Mouse (Mus musculus) lung, postnatal 0 days (tissue): ENCODE measurements around the gene Fyttd1. TPM values are rescaled to one million over a fixed set of nuclear protein-coding genes. Genes with fewer than 3 reads are reported as not detected.
"Not testable (repeated sequence)": the region's sequence is repeated elsewhere in the genome, so short reads cannot be mapped to it uniquely, and the experiment has no call there.

Experiments used
- ATAC-seq: fragments of 200-750 bp; cut with Nextera tagmentation; 2 replicates; pipeline ENCODE4 v1.8.0; 2017; ENCODE audit warnings: moderate library complexity
- DNase-seq: peaks from one replicate; pipeline ENCODE4 v3.0.0-alpha.2; 2016; ENCODE audit warnings: low spot score
- H3K27ac ChIP-seq: fragments of 300-500 bp; sonication (generic); 2 replicates; pipeline ENCODE4 v1.5.1; 2014; ENCODE audit warnings: antibody characterized with exemption, mild to moderate bottlenecking, low read length, mixed read lengths
- H3K27me3 ChIP-seq: fragments of 300-500 bp; sonication (generic); replicated peaks from 2 replicates; pipeline ENCODE4 v1.6.1; 2014; ENCODE audit warnings: low read length, mixed read lengths; ENCODE audit not compliant: insufficient read depth
- H3K36me3 ChIP-seq: fragments of 300-500 bp; sonication (generic); 2 replicates; pipeline ENCODE4 v1.6.1; 2014; ENCODE audit warnings: low read length, mixed read lengths; ENCODE audit not compliant: insufficient read depth
- H3K4me1 ChIP-seq: fragments of 300-500 bp; sonication (generic); 2 replicates; pipeline ENCODE4 v1.6.1; 2014; ENCODE audit warnings: antibody characterized with exemption, low read depth, low read length, mixed read lengths; ENCODE audit not compliant: insufficient read depth
- H3K4me2 ChIP-seq: fragments of 300-500 bp; sonication (generic); replicated peaks from 2 replicates; pipeline ENCODE4 v1.6.1; 2014; ENCODE audit warnings: low read depth, mild to moderate bottlenecking, low read length, moderate library complexity, mixed read lengths
- H3K4me3 ChIP-seq: fragments of 300-500 bp; sonication (generic); 2 replicates; pipeline ENCODE4 v1.5.1; 2014; ENCODE audit warnings: low read depth, low read length
- H3K9ac ChIP-seq: fragments of 300-500 bp; sonication (generic); replicated peaks from 2 replicates; pipeline ENCODE4 v1.6.1; 2014; ENCODE audit warnings: low read depth, mild to moderate bottlenecking
- H3K9me3 ChIP-seq: fragments of 300-500 bp; sonication (generic); 2 replicates; pipeline ENCODE4 v1.6.1; 2016; ENCODE audit warnings: low read length, mixed read lengths
- CTCF ChIP-seq: IDR thresholded peaks from 2 replicates; pipeline ENCODE4 v1.5.1; 2016; ENCODE audit warnings: antibody characterized with exemption, mild to moderate bottlenecking
- EP300 ChIP-seq: IDR thresholded peaks from 2 replicates; pipeline ENCODE4 v1.6.1; 2016; ENCODE audit warnings: antibody characterized with exemption, mild to moderate bottlenecking, control low read depth
- WGBS: fragments of 180-500 bp; shearing (Covaris S2); extraction: QIAGEN DNeasy Blood & Tissue Kit; methylation state at CpG from one replicate; pipeline ENCODE4 v1.1.7; 2014; 5-methylcytosine and 5-hydroxymethylcytosine counted together
- polyA plus RNA-seq: library from polyadenylated mRNA; unstranded; fragments of >200 nt; fragmentation: Nextera tagmentation; extraction: Ambion mirVana; gene quantifications from 2 replicates; pipeline ENCODE4 v1.2.1, GENCODE M21; 2015

Gene Fyttd1
- polyA plus RNA-seq, 1 experiment from 2014 or later: 63.5 TPM

DNA sequence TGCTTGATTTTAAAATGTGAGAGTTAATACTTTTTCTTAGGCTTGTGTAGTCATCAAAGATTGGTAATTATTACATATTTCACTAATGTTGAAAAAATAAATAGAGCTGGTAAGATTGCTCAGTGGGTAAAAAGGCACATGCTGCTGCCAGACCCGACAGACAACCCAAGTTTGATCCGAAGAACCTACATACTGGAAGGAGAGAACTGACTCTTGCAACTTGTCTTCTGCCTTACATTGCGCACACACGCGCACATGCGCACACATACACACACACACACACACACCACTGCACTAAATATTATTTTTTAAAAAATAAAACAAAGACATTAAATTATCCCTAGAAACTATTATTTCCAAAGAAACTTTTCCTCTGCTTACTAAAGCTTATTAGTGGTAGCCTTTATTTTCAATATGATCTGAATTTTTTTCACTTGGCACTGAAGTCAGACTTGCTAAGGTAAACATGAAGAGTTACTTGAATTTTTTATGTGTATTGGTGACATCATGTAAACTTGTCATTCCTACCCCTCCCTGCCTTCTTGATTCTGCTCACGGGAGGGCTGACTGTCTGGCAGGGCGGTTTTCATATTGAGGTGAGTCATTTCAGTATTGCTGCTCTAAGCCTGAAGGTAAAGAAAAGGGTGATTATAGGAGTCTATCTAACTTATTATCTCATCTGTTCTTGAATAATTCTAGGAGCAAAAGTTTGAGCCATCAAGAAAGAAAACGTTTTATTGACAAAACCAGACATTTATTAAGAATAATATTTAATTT, 38.2 kb downstream of the Fyttd1 start:
- Histone ChIP-seq H3K36me3 (no peaks in the 10 kb centered on the region), H3K4me2 (peak overlapping the region; percentile 68; the same call in 1 of the 2 replicates), H3K27me3 (no peaks in the 10 kb centered on the region), H3K9ac (no peak overlapping the region), H3K4me3 (peak overlapping the region; percentile 94; the same call in 1 of the 2 replicates), H3K4me1 (no peaks in the 10 kb centered on the region; the same call in 1 of the 2 replicates), H3K27ac (no peak overlapping the region), H3K9me3 (no peaks in the 10 kb centered on the region)
- WGBS: 58% methylated on average over 9 of the region's 9 CpGs
- ATAC-seq (no peak), DNase-seq (no peak)
- TF ChIP-seq EP300: no peak
- no peak for TF ChIP-seq CTCF

DNA sequence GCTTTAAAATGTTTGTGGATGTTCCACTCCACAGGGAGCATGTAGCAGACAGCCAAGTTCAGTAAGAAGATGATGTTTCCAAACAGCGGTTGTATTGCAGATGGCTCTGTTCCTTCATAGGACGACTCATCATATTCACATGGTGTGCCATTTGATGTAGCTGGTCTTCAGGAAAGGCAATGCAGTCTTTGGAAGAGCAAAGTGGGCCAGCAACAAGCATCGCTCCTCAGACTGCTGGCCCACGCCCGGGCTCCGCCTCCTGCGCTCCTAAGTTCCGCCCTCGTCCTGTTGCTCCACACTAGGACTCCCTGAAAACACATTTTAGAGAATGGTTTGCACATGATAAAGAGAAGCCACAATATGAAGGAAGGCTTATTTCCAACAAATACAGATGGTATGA, 49.3 kb downstream of the Fyttd1 start:
- not testable (repeated sequence) for H3K4me2 ChIP-seq, H3K27me3 ChIP-seq, H3K9ac ChIP-seq, H3K4me3 ChIP-seq, H3K9me3 ChIP-seq, ATAC-seq, DNase-seq, H3K27ac ChIP-seq, H3K36me3 ChIP-seq, H3K4me1 ChIP-seq
- 89% methylated on average over 9 of the region's 9 CpGs for WGBS

DNA sequence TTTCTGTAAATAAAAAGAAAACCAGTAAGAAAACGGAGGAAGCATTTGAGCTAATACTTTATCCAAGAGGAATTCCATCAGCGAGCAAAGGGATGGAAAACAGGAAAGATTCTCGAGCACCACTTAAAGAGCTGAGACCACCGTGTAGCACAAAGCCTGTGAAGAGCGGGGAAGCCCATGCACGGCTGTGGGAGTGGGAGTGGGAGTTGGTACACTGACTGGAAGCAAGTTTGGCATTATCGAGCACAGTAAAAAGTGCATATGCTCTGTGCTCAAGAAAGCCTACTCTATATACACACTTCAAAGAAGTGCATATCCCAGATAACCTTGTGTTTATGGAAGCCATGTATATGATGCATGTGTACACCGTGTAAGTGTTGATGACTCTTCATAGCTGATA, 49.7 kb downstream of the Fyttd1 start:
- TF ChIP-seq CTCF: no peak
- no peak for TF ChIP-seq EP300
- H3K9me3 ChIP-seq: no peaks in the 10 kb centered on the region
- no peaks in the 10 kb centered on the region for H3K27me3 ChIP-seq
- H3K4me3 ChIP-seq: no peak overlapping the region
- H3K9ac ChIP-seq: no peak overlapping the region
- H3K36me3 ChIP-seq: no peaks in the 10 kb centered on the region
- H3K4me1 ChIP-seq: no peaks in the 10 kb centered on the region
- 82% methylated on average over 8 of the region's 8 CpGs for WGBS
- DNase-seq (no peak), ATAC-seq (no peak)
- H3K4me2 ChIP-seq: no peak overlapping the region
- H3K27ac ChIP-seq: no peak overlapping the region

DNA sequence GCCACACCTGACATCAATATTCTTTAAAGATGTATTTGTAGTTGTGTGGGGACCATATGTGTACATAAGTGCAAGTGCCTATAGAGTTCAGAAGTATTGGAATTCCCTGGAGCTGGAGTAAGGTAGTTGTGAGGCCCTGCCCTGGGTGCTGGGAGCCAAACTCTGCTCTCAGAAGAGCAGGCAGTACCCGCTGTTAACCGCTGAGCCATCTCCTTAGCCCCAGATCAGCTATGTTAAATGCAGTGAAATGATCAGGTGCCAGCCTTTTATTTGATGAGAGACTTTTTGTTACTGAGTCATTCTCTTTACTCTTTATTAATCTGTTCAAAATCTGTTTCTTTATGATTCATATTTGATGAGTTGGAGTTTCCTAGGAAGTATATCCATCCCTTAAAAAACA, 52.6 kb downstream of the Fyttd1 start:
- no peak overlapping the region for H3K9ac ChIP-seq
- no peak overlapping the region for H3K4me2 ChIP-seq
- H3K9me3 ChIP-seq: no peaks in the 10 kb centered on the region
- WGBS: 33% methylated on average over 2 of the region's 2 CpGs
- H3K4me1 ChIP-seq: no peaks in the 10 kb centered on the region
- H3K27ac ChIP-seq: no peak overlapping the region
- ATAC-seq: no peak
- TF ChIP-seq CTCF: no peak
- no peak for TF ChIP-seq EP300
- no peaks in the 10 kb centered on the region for H3K27me3 ChIP-seq
- H3K36me3 ChIP-seq: no peaks in the 10 kb centered on the region
- no peak overlapping the region for H3K4me3 ChIP-seq
- DNase-seq: no peak

DNA sequence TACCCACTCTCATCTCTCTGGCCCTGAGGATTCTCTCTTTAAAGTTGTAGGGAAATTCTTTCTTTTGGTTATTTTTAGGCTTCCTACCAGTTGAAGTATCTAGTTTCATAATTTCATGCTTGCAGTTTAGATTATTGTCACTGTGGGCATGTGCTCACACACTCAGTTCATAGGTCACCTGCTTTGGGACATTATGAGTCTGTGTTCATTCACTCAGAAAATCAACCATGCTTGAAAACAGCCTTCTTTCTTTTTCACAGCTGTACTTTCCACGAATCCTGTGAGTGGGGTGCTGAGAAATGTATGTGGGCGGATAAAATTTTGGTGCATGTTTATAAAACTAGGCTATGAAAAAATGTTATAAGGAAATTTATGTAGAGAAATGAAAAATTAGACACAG, 57.2 kb downstream of the Fyttd1 start:
- TF ChIP-seq CTCF: no peak
- TF ChIP-seq EP300: no peak
- Histone ChIP-seq H3K36me3 (no peaks in the 10 kb centered on the region), H3K4me2 (no peak overlapping the region), H3K9me3 (no peaks in the 10 kb centered on the region), H3K27ac (no peak overlapping the region), H3K4me3 (no peak overlapping the region), H3K4me1 (no peaks in the 10 kb centered on the region), H3K27me3 (no peaks in the 10 kb centered on the region), H3K9ac (no peak overlapping the region)
- 69% methylated on average over 2 of the region's 2 CpGs for WGBS
- DNase-seq (peak; percentile 55), ATAC-seq (no peak)

DNA sequence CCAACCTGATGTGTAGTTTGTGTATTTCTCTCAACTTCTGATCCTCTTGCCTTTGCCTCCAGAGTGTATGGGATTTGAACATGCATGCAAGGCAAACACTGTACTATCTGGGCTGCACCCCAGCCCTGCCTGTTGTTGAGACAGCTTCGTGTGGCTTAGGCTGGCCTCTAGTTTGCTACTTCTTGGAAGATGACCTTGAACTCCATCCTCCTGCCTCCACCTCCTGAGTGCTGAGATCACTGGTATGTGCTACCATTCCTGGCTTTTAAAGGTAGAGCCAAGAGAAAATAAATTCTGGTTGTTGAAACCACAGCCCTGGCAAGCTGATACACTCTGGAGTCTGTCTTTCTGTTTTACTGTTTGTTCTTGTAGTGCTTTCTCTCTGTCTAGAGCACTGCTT, 57.8 kb downstream of the Fyttd1 start:
- Histone ChIP-seq H3K4me3 (no peak overlapping the region), H3K36me3 (no peaks in the 10 kb centered on the region), H3K27ac (no peak overlapping the region), H3K4me1 (no peaks in the 10 kb centered on the region), H3K9ac (no peak overlapping the region), H3K27me3 (no peaks in the 10 kb centered on the region), H3K9me3 (no peaks in the 10 kb centered on the region), H3K4me2 (no peak overlapping the region)
- no peak for TF ChIP-seq CTCF
- DNase-seq (no peak), ATAC-seq (no peak)
- 42% methylated on average over 1 of the region's 1 CpGs for WGBS
